8 mouse cellular contexts compared by ENCODE assay signal in the genomic region with DNA sequence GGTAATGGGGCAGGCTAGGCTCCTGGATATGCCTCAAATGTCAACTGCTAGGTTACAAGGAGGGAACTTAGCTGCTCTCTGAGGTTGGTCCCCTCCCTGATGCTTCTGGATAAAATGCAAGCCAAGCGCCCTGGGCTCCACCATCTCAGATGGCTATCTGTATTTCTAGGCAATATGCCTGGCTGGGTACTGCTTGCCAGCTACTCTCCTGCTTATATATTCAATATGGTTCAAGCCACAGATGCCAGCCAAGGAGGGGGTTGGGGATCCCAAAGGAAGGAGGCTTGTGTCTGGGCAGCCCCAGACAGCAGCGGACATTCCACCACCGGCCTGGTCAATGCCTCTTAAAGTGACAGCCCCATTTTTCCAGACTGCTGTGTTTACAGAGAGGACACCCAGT. TPM values are rescaled to one million over a fixed set of nuclear protein-coding genes. Genes with fewer than 3 reads are reported as not detected.
DNase-seq lines count a peak whose midpoint lies in the region; ATAC-seq and TF ChIP-seq lines count a peak whose summit lies in the region.

No protein-coding gene starts in this region.

- DNase-seq in embryo, embryonic 10 days (ENCODE audit: low spot score) = peak; percentile 25
- DNase-seq in embryo, embryonic 11 days = no peak
- peak; percentile 87 for DNase-seq in MN1 (ENCODE audit: low spot score)
- peak; percentile 51 for DNase-seq in fat pad, adult 2 months (ENCODE audit: extremely low read depth, low read depth, low spot score)
- DNase-seq in left cerebral cortex, postnatal 36 days (ENCODE audit: low spot score in 2 of 2) = peak; percentile 25 to 48
- no peak for DNase-seq in stomach, postnatal 0 days (ENCODE audit: low spot score)
- DNase-seq in urinary bladder, adult 18-20 months (ENCODE audit: low spot score in 2 of 2) = no peak
- DNase-seq in thymus, adult 18-20 months = no peak

- no peak overlapping the region for H3K27ac ChIP-seq in stomach, postnatal 0 days (replicated peaks)

- H3K4me2 ChIP-seq in stomach, postnatal 0 days (replicated peaks; ENCODE audit: low read depth) = no peak overlapping the region

- H3K4me3 ChIP-seq in stomach, postnatal 0 days (ENCODE audit: low read depth, low read length) = no peak overlapping the region

- no peaks in the 10 kb centered on the region for H3K36me3 ChIP-seq in stomach, postnatal 0 days (ENCODE audit: control insufficient read depth, insufficient read depth, low read length)

- TF ChIP-seq EP300 in stomach, postnatal 0 days (optimal IDR thresholded peaks at IDR 0.05) = no peak

- H3K4me1 ChIP-seq in stomach, postnatal 0 days (replicated peaks; ENCODE audit: control insufficient read depth, insufficient read depth) = no peaks in the 10 kb centered on the region

- no peak for ATAC-seq in stomach, postnatal 0 days (ENCODE audit: low FRiP score, low TSS enrichment)

- WGBS in stomach, postnatal 0 days = 38% methylated on average over 3 of the region's 3 CpGs

- no peaks in the 10 kb centered on the region for H3K9me3 ChIP-seq in stomach, postnatal 0 days (ENCODE audit: control insufficient read depth, low read length)

- H3K9ac ChIP-seq in stomach, postnatal 0 days (ENCODE audit: low read length) = no peak overlapping the region

- TF ChIP-seq CTCF in stomach, postnatal 0 days (IDR thresholded peaks at IDR 0.05; ENCODE audit: low read depth) = no peak

- H3K27me3 ChIP-seq in stomach, postnatal 0 days (ENCODE audit: control insufficient read depth, insufficient read depth, low read length) = 0 out of 2 replicates have a peak, but pooled peaks cover 2% of the 10 kb centered on the region

- intact Hi-C loops in left cerebral cortex, postnatal 36 days (cut with DNase I) = no loop called here

RNA-seq across cellular contexts. Expression of a gene that starts 1.6 kb away (rescaled TPM):
- total RNA-seq in left cerebral cortex, postnatal 36 days (2021) = 10 to 100 TPM in 1 of 2 experiments, 1 to 10 TPM in 1; 9.8 to 10.1 TPM
- polyA plus RNA-seq in stomach, postnatal 0 days (2015; fragmentation: Nextera tagmentation; extraction: Ambion mirVana) = 0.73 and 0.93 TPM in 2 replicates

RNA-seq across cellular contexts. Expression of a gene that starts 2.9 kb away (rescaled TPM):
- 1 to 10 TPM; 2.5 to 4.1 TPM for total RNA-seq in left cerebral cortex, postnatal 36 days (2021)
- polyA plus RNA-seq in stomach, postnatal 0 days (2015; fragmentation: Nextera tagmentation; extraction: Ambion mirVana) = 1.9 and 2.1 TPM in 2 replicates

RNA-seq across cellular contexts. Expression of a gene that starts 30.6 kb away (rescaled TPM):
- 1 to 10 TPM; 1.6 to 2.9 TPM for total RNA-seq in left cerebral cortex, postnatal 36 days (2021)
- 2.6 and 2.8 TPM in 2 replicates for polyA plus RNA-seq in stomach, postnatal 0 days (2015; fragmentation: Nextera tagmentation; extraction: Ambion mirVana)

RNA-seq across cellular contexts. Expression of a gene that starts 40.7 kb away (rescaled TPM):
- total RNA-seq in left cerebral cortex, postnatal 36 days (2021) = 10 to 100 TPM; 15.4 to 21.5 TPM
- polyA plus RNA-seq in stomach, postnatal 0 days (2015; fragmentation: Nextera tagmentation; extraction: Ambion mirVana) = 14.6 and 14.9 TPM in 2 replicates

RNA-seq across cellular contexts. Expression of a gene that starts 41.2 kb away (rescaled TPM):
- total RNA-seq in left cerebral cortex, postnatal 36 days (2021) = 10 to 100 TPM; 65.9 to 68.9 TPM
- 70.2 and 70.3 TPM in 2 replicates for polyA plus RNA-seq in stomach, postnatal 0 days (2015; fragmentation: Nextera tagmentation; extraction: Ambion mirVana)

Comparison
In these comparisons a context has a peak if more than half of its experiments do, and no peak if none do; other contexts are left out.
1. DNase-seq: peak in embryo, embryonic 10 days (single experiment), MN1 (single experiment), fat pad, adult 2 months (single experiment) and left cerebral cortex, postnatal 36 days (2 of 2); none in embryo, embryonic 11 days (single experiment), stomach, postnatal 0 days (single experiment), urinary bladder, adult 18-20 months (0 of 2) and thymus, adult 18-20 months (0 of 2).